Mouse (Mus musculus): ENCODE measurements around the gene Olfr1031.
"Not testable (repeated sequence)": the region's sequence is repeated elsewhere in the genome, so short reads cannot be mapped to it uniquely, and the experiment has no call there.

Gene Olfr1031

GRCm38 (mm10) chr2:85990004-85990403 lies at the start of gene Olfr1031:
Olfr1031 (plus strand) TSS chr2:85990304.
- DNase-seq: no peak

GRCm38 (mm10) chr2:85950137-85950536 lies 40.0 kb upstream of the Olfr1031 start, which contains the start of gene Olfr1028:
Olfr1028 (plus strand) TSS chr2:85950437.
- no peak for DNase-seq

GRCm38 (mm10) chr2:85973595-85973994 lies 16.5 kb upstream of the Olfr1031 start, which contains the start of gene Olfr1029:
Olfr1029 (plus strand) TSS chr2:85973895.
- no peak for DNase-seq

- no peak for DNase-seq
These were observed 11.1 kb upstream of the Olfr1031 start, which contains the start of gene Olfr1030 for GRCm38 (mm10) chr2:85978976-85979375. Olfr1030 (plus strand) TSS chr2:85979276.

GRCm38 (mm10) chr2:86005240-86005639 lies 15.1 kb downstream of the Olfr1031 start, which contains the start of gene Olfr1032:
Olfr1032 (plus strand) TSS chr2:86005540.
- no peak for DNase-seq

- DNase-seq: peak; percentile 1
These were observed 30.3 kb downstream of the Olfr1031 start, which contains the start of gene Olfr1033 for GRCm38 (mm10) chr2:86020406-86020805. Olfr1033 (plus strand) TSS chr2:86020633.

GRCm38 (mm10) chr2:86021518-86021917 lies 31.4 kb downstream of the Olfr1031 start:
- not testable (repeated sequence) for DNase-seq
